Mouse (Mus musculus) small intestine, adult 2 months (tissue): ENCODE data around the gene Dbx2.

ENCODE experiments used
- CTCF ChIP-seq: fragments of 200-500 bp; IDR thresholded peaks from 2 replicates; pipeline ENCODE4 v1.5.1; 2012; ENCODE audit warnings: low read depth, mild to moderate bottlenecking, control low read depth, inconsistent platforms, low read length, moderate library complexity, mixed read lengths; ENCODE audit not compliant: insufficient replicate concordance, insufficient read length; ENCODE audit errors: extremely low read depth
- POLR2A ChIP-seq: fragments of 200-500 bp; IDR thresholded peaks from 2 replicates; pipeline ENCODE4 v1.6.1; 2012; ENCODE audit warnings: low read depth, mild to moderate bottlenecking, control low read depth, inconsistent platforms, low read length, moderate library complexity

DNA sequence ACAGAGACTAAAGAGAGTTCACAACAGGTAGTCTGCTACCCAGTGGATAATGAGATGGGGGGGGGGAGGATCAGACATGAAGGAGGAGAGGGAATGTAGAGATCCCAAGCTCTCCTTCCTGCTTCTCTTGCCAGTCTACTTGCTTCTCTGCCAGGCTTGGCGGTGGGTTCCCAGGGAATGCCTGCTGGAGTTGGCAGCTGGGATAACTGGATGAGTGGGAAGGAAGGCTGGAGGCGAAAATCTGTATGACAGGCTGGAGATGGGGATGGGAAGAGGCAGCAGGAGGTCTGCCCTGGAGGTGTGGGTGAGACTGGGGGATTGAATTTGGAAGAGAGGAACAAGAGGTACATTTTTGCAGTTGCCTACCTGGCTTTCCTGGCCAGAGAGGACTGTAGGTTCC lies 19.4 kb upstream of the Dbx2 start:
- TF ChIP-seq POLR2A (no peak), CTCF (no peak)
